Mouse (Mus musculus) forebrain, embryonic 15.5 days (tissue): ENCODE data around the gene Glis1. TPM values are rescaled to one million over a fixed set of nuclear protein-coding genes. Genes with fewer than 3 reads are reported as not detected.
"Not testable (repeated sequence)": the region's sequence is repeated elsewhere in the genome, so short reads cannot be mapped to it uniquely, and the experiment has no call there.

Experiments used
- ATAC-seq: fragments of 200-750 bp; cut with Nextera tagmentation; replicated peaks from 2 replicates; pipeline ENCODE4 v1.8.0; 2017; ENCODE audit warnings: mild to moderate bottlenecking, moderate TSS enrichment, moderate library complexity
- H3K27ac ChIP-seq: fragments of 300-500 bp; sonication (generic); replicated peaks from 2 replicates; pipeline ENCODE4 v1.5.1; 2015; ENCODE audit warnings: mild to moderate bottlenecking, inconsistent platforms
- H3K27me3 ChIP-seq: fragments of 300-500 bp; sonication (generic); 2 replicates; pipeline ENCODE4 v1.6.1; 2015; ENCODE audit warnings: inconsistent platforms
- H3K36me3 ChIP-seq: fragments of 300-500 bp; sonication (generic); 2 replicates; pipeline ENCODE4 v1.6.1; 2015; ENCODE audit warnings: mild to moderate bottlenecking, inconsistent platforms
- H3K4me1 ChIP-seq: fragments of 300-500 bp; sonication (generic); 2 replicates; pipeline ENCODE4 v1.6.1; 2015; ENCODE audit warnings: inconsistent platforms
- H3K4me2 ChIP-seq: fragments of 300-500 bp; sonication (generic); replicated peaks from 2 replicates; pipeline ENCODE4 v1.6.1; 2015; ENCODE audit warnings: mild to moderate bottlenecking, inconsistent platforms
- H3K4me3 ChIP-seq: fragments of 300-500 bp; sonication (generic); 2 replicates; pipeline ENCODE4 v1.5.1; 2015; ENCODE audit warnings: mild to moderate bottlenecking, inconsistent platforms
- H3K9ac ChIP-seq: fragments of 300-500 bp; sonication (generic); replicated peaks from 2 replicates; pipeline ENCODE4 v1.6.1; 2015; ENCODE audit warnings: mild to moderate bottlenecking, inconsistent platforms
- H3K9me3 ChIP-seq: fragments of 300-500 bp; sonication (generic); 2 replicates; pipeline ENCODE4 v1.6.1; 2016; ENCODE audit warnings: inconsistent platforms
- WGBS: fragments of 180-500 bp; shearing (Covaris S2); methylation state at CpG from one replicate; pipeline ENCODE4 v1.1.7; 2015; ENCODE audit warnings: mixed read lengths; 5-methylcytosine and 5-hydroxymethylcytosine counted together
- polyA plus RNA-seq: library from polyadenylated mRNA; unstranded; fragments of >200 nt; fragmentation: Nextera tagmentation; extraction: Ambion mirVana; gene quantifications from 2 replicates; pipeline ENCODE4 v1.2.1, GENCODE M21; 2015

Glis1 gene
- polyA plus RNA-seq, 1 experiment from 2014 or later = 0.95 TPM

- Histone ChIP-seq H3K4me1 (0 out of 2 replicates have a peak, but pooled peaks cover 6% of the 10 kb centered on the region), H3K4me3 (no peak overlapping the region), H3K9me3 (no peaks in the 10 kb centered on the region), H3K9ac (no peak overlapping the region), H3K4me2 (no peak overlapping the region), H3K36me3 (no peaks in the 10 kb centered on the region), H3K27me3 (no peaks in the 10 kb centered on the region), H3K27ac (no peak overlapping the region)
- 39% methylated on average over 14 of the region's 14 CpGs for WGBS
- 0 out of 2 replicates have a peak, but pooled peaks have one; percentile 11 for ATAC-seq
Measured at GRCm38 (mm10) chr4:107590805-107591534, 156.6 kb downstream of the Glis1 start.

GRCm38 (mm10) chr4:107593426-107593825, 159.0 kb downstream of the Glis1 start:
- no peak overlapping the region for H3K4me3 ChIP-seq
- H3K27ac ChIP-seq = no peak overlapping the region
- no peak overlapping the region for H3K4me2 ChIP-seq
- 87% methylated on average over 4 of the region's 4 CpGs for WGBS
- H3K27me3 ChIP-seq = no peaks in the 10 kb centered on the region
- no peaks in the 10 kb centered on the region for H3K9me3 ChIP-seq
- no peaks in the 10 kb centered on the region for H3K36me3 ChIP-seq
- no peak for ATAC-seq
- peaks cover 15% of the 10 kb centered on the region for H3K4me1 ChIP-seq
- H3K9ac ChIP-seq = no peak overlapping the region

- Histone ChIP-seq H3K4me3 (no peak overlapping the region), H3K9ac (no peak overlapping the region), H3K4me1 (peaks cover 12% of the 10 kb centered on the region), H3K36me3 (no peaks in the 10 kb centered on the region), H3K4me2 (no peak overlapping the region), H3K9me3 (no peaks in the 10 kb centered on the region), H3K27me3 (no peaks in the 10 kb centered on the region), H3K27ac (no peak overlapping the region)
- ATAC-seq = no peak
- WGBS = 64% methylated on average over 9 of the region's 9 CpGs
Measured at GRCm38 (mm10) chr4:107597226-107597897, 163.0 kb downstream of the Glis1 start.

DNA sequence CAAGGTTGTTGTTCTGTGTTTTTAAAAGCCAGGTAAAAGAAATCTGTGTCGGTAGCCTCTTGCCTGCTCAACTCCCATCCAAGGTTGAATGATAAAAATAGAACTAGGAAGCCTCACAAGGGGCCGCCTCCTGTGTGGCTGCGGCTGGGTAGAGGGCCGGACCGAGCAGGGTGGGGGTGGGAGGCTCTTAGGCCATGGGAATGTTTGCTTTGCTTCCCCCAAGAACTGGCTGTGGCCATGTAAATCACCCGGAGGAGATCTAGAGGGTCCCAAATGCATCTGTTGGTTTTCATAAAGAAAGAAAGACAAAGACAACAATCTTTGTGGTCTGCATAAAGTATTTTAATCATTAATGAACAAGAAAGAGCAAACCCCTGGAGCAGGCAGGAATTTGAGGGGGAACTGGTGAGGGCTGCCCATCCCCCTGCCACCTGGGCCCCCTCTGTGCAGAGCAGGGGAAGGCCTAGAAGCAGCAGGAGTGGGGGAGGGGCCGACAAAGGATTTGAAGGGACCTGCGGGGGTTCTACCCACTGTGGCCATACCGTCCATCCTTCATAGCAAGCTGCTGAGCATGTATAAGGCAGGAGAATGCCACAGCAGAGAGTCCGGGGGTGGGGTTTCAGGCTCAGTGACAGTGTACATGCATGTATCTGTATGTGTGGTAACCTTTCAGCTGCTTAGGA, 163.6 kb downstream of the Glis1 start:
- no peak for ATAC-seq
- Histone ChIP-seq H3K9me3 (no peaks in the 10 kb centered on the region), H3K4me2 (no peak overlapping the region), H3K4me1 (peaks cover 12% of the 10 kb centered on the region), H3K4me3 (no peak overlapping the region), H3K36me3 (no peaks in the 10 kb centered on the region), H3K27me3 (no peaks in the 10 kb centered on the region), H3K9ac (no peak overlapping the region), H3K27ac (no peak overlapping the region)
- 13% methylated on average over 10 of the region's 10 CpGs for WGBS

DNA sequence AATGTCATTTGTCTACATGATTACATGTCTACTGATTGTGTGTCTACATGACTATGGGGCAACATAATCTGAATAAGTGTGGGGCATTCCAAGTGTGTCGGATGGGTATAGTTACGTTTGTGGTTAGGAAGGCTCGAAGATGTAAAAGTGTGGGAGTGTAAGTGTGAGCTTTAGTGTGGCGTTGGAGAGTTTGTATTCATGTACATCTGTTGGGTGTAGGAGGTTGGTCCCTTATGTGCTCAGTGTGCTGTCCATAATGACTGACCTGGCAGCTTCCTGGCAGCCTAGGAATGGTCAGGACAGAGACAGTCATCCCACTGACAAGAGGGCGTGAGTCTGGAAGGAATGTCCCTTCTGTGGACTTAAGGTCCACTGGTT, 164.2 kb downstream of the Glis1 start:
- not testable (repeated sequence) for H3K27me3 ChIP-seq, H3K9me3 ChIP-seq, H3K4me2 ChIP-seq, H3K27ac ChIP-seq, ATAC-seq, H3K36me3 ChIP-seq, H3K9ac ChIP-seq, H3K4me3 ChIP-seq
- 90% methylated on average over 5 of the region's 5 CpGs for WGBS
- H3K4me1 ChIP-seq = peaks cover 12% of the 10 kb centered on the region

DNA sequence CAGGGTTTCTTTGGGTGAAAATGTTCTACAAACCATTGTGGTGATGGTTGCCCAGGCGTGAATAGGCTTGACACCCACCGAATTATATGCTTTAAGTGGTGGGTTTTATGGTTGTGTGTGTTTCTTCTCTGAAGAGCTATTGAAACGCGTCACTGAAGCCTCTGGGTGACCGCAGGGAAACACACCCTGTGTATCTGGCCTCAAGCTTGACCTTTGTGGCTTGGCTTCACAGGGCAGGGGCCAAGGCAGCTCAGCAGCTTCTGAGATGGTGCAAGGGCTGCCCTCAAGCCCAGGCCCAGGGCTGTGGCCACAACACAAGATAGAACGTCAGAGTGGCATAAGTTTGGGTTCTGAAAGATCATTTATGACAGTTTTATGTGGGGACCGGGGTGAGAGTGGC, 167.9 kb downstream of the Glis1 start:
- Histone ChIP-seq H3K27me3 (no peaks in the 10 kb centered on the region), H3K4me3 (no peak overlapping the region), H3K4me2 (no peak overlapping the region), H3K9ac (no peak overlapping the region), H3K9me3 (no peaks in the 10 kb centered on the region), H3K4me1 (peaks cover 9% of the 10 kb centered on the region), H3K27ac (no peak overlapping the region), H3K36me3 (no peaks in the 10 kb centered on the region)
- WGBS = 87% methylated on average over 7 of the region's 7 CpGs
- no peak for ATAC-seq

GRCm38 (mm10) chr4:107602787-107603186, 168.4 kb downstream of the Glis1 start:
- Histone ChIP-seq H3K9me3 (no peaks in the 10 kb centered on the region), H3K27me3 (no peaks in the 10 kb centered on the region), H3K4me2 (no peak overlapping the region), H3K9ac (no peak overlapping the region), H3K4me1 (peaks cover 6% of the 10 kb centered on the region), H3K4me3 (no peak overlapping the region), H3K27ac (no peak overlapping the region), H3K36me3 (no peaks in the 10 kb centered on the region)
- no peak for ATAC-seq
- WGBS = 82% methylated on average over 14 of the region's 14 CpGs

DNA sequence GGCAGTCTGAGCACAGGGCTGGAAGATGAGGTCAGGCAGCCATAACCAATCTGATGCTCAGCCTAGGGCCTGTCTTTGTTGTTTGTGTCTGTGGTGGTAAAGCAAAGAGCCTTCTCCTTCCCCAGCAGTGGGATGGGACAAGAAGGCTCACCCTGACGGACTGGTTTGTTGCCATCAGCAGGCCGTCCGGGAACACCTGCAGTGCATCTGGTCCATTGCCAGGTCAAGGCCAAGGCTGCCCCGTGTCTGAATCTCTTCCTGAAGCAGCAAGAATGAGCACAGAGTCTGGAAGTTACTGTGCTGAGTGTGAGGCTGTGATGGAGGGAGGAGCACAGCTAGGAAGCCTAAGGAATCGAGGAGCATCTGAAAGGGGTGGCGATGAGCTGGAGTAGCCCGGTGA, 168.8 kb downstream of the Glis1 start:
- Histone ChIP-seq H3K27ac (no peak overlapping the region), H3K9me3 (no peaks in the 10 kb centered on the region), H3K4me3 (no peak overlapping the region), H3K4me2 (no peak overlapping the region), H3K9ac (no peak overlapping the region), H3K27me3 (no peaks in the 10 kb centered on the region), H3K36me3 (no peaks in the 10 kb centered on the region), H3K4me1 (peaks cover 2% of the 10 kb centered on the region)
- ATAC-seq = no peak
- WGBS = 75% methylated on average over 7 of the region's 7 CpGs

GRCm38 (mm10) chr4:107605964-107606602, 171.7 kb downstream of the Glis1 start:
- 79% methylated on average over 17 of the region's 17 CpGs for WGBS
- no peak overlapping the region for H3K4me2 ChIP-seq
- H3K36me3 ChIP-seq = no peaks in the 10 kb centered on the region
- no peak for ATAC-seq
- H3K27ac ChIP-seq = no peak overlapping the region
- H3K4me1 ChIP-seq = no peaks in the 10 kb centered on the region
- H3K4me3 ChIP-seq = no peak overlapping the region
- no peaks in the 10 kb centered on the region for H3K9me3 ChIP-seq
- no peak overlapping the region for H3K9ac ChIP-seq
- H3K27me3 ChIP-seq = no peaks in the 10 kb centered on the region

DNA sequence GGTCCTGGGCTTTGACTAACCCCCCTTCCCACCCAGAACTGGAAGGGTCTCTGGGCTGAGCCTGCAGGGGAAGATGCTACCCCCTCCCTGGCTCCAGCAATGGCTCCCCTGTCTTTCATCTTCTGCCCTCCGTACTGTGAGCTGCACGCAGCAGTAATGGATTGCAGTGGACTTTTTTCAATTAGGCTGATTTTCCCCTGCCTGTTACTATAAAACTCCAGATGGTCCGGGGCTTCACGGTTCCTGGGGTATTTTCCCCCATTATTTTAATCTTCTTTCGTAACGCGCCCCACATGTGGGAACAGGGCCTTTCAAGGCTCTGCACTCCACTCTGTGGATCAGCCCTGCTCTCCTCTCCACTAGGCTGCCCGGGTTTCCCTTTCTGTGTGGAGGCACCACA, 175.4 kb downstream of the Glis1 start:
- no peak for ATAC-seq
- H3K27me3 ChIP-seq = no peaks in the 10 kb centered on the region
- no peak overlapping the region for H3K9ac ChIP-seq
- H3K27ac ChIP-seq = no peak overlapping the region
- WGBS = 77% methylated on average over 8 of the region's 8 CpGs
- no peaks in the 10 kb centered on the region for H3K9me3 ChIP-seq
- no peak overlapping the region for H3K4me2 ChIP-seq
- H3K36me3 ChIP-seq = no peaks in the 10 kb centered on the region
- no peak overlapping the region for H3K4me3 ChIP-seq
- no peaks in the 10 kb centered on the region for H3K4me1 ChIP-seq

DNA sequence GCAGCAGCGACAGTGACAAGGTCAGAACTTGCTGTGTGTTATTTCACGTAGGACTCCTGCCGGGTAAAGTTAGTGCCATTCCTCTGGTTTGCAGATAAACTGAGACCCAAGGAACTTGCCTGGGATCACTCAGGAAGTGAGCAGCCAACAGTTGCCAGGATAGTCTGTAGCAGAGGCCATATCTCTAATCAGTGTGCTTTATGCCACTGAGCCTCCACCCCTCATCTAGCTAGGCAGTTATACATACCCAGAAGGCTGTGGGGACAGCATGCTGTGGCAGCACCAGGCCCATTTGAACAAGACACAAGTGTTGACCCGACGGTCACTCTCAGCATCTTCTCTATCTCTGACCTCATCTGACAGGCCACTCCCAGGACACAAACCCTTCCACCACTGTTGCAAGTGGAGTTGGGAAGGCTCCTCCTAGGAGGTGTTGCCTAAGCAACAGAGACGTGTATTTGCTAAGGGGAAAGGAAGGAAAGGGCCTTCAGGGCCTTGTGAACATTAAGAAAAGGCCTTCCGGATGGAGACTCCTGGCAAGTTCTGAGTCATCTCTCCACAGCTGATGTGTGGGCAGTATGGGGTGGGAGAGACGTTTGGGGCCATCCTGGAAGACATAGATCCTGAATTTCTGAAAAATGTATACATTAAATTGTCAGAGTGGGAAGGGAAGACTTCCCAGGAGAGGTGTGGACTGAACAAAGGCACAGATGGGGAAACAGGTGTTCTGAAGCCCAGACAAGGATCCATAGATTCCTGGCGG, 177.7 kb downstream of the Glis1 start:
- H3K9me3 ChIP-seq = no peaks in the 10 kb centered on the region
- H3K27me3 ChIP-seq = no peaks in the 10 kb centered on the region
- no peaks in the 10 kb centered on the region for H3K36me3 ChIP-seq
- 81% methylated on average over 9 of the region's 9 CpGs for WGBS
- no peak overlapping the region for H3K4me2 ChIP-seq
- ATAC-seq = no peak
- H3K4me3 ChIP-seq = no peak overlapping the region
- no peaks in the 10 kb centered on the region for H3K4me1 ChIP-seq
- no peak overlapping the region for H3K9ac ChIP-seq
- H3K27ac ChIP-seq = no peak overlapping the region
